Mouse (Mus musculus) liver, adult 2 months (tissue): ENCODE measurements around the gene Csf2. TPM values are rescaled to one million over a fixed set of nuclear protein-coding genes. Genes with fewer than 3 reads are reported as not detected.
A peak's percentile ranks its signal among the peaks of the same experiment; 100 is the strongest.
"Not testable (repeated sequence)": the region's sequence is repeated elsewhere in the genome, so short reads cannot be mapped to it uniquely, and the experiment has no call there.

Source experiments
- DNase-seq: peaks from one replicate; pipeline ENCODE4 v3.0.0-alpha.2; 2011; ENCODE audit warnings: low read depth, low spot score; ENCODE audit errors: extremely low read depth
- H3K27ac ChIP-seq: fragments of 200-500 bp; replicated peaks from 2 replicates; pipeline ENCODE4 v1.5.1; 2012; ENCODE audit warnings: low read depth, mild to moderate bottlenecking, control low read depth, inconsistent platforms, low read length; ENCODE audit not compliant: insufficient read depth
- H3K27me3 ChIP-seq: fragments of 200-500 bp; 2 replicates; pipeline ENCODE4 v1.6.1; 2012; ENCODE audit warnings: mild to moderate bottlenecking, moderate library complexity, low read length, inconsistent platforms; ENCODE audit not compliant: control insufficient read depth, insufficient read depth
- H3K36me3 ChIP-seq: fragments of 200-500 bp; 2 replicates; pipeline ENCODE4 v1.6.1; 2012; ENCODE audit warnings: low read length, inconsistent platforms; ENCODE audit not compliant: control insufficient read depth, insufficient read depth
- H3K4me1 ChIP-seq: fragments of 200-500 bp; 2 replicates; pipeline ENCODE4 v1.6.1; 2011; ENCODE audit warnings: low read length; ENCODE audit not compliant: control insufficient read depth, insufficient read depth
- H3K4me3 ChIP-seq: fragments of 200-500 bp; 2 replicates; pipeline ENCODE4 v1.5.1; 2011; ENCODE audit warnings: low read depth, mild to moderate bottlenecking, control low read depth, low read length, moderate library complexity; ENCODE audit not compliant: insufficient read depth
- H3K79me2 ChIP-seq: fragments of 200-500 bp; 2 replicates; pipeline ENCODE4 v1.6.1; 2012; ENCODE audit warnings: inconsistent platforms, mild to moderate bottlenecking, low read length, moderate library complexity; ENCODE audit not compliant: control insufficient read depth, insufficient read depth
- H3K9ac ChIP-seq: fragments of 200-500 bp; 2 replicates; pipeline ENCODE4 v1.6.1; 2012; ENCODE audit warnings: low read depth, mild to moderate bottlenecking, control low read depth, inconsistent platforms, low read length
- CTCF ChIP-seq: fragments of 200-500 bp; IDR thresholded peaks from 2 replicates; pipeline ENCODE4 v1.5.1; 2011; ENCODE audit warnings: low read depth, low read length, control low read depth
- POLR2A ChIP-seq: fragments of 200-500 bp; IDR thresholded peaks from 2 replicates; pipeline ENCODE4 v1.6.1; 2011; ENCODE audit warnings: low read length, control low read depth; ENCODE audit not compliant: insufficient read depth; ENCODE audit errors: extremely low read depth
- WGBS: fragments of 180-500 bp; shearing (Covaris S2); methylation state at CpG from one replicate; pipeline ENCODE4 v1.1.7; 2018; 5-methylcytosine and 5-hydroxymethylcytosine counted together
- polyA plus RNA-seq: library from polyadenylated mRNA; depleted of rRNA; stranded (reverse); fragments of >200 nt; gene quantifications from 2 replicates; pipeline ENCODE4 v1.2.3, GENCODE M21; 2012; rRNA removed
- total RNA-seq: library from RNA; depleted of rRNA; stranded (reverse); fragments of >200 nt; gene quantifications from 2 replicates; pipeline ENCODE4 v1.2.3, GENCODE M21; 2014; rRNA removed

The Csf2 gene
- 0.34 TPM in 1 of 2 replicates, not detected in the other for total RNA-seq
- polyA plus RNA-seq = not detected in 2 replicates

- Histone ChIP-seq H3K79me2 (no peaks in the 10 kb centered on the region), H3K27ac (no peak within 1 kb of the TSS)
- DNase-seq = no peak
Observed at GRCm38 (mm10) chr11:54248940-54249717, at the start of gene Csf2. Gene Csf2, minus strand, starts transcription at chr11:54249667.

GRCm38 (mm10) chr11:54298777-54299176 is 49.3 kb upstream of the Csf2 start:
- no peak for DNase-seq
- H3K4me1 ChIP-seq = no peaks in the 10 kb centered on the region
- no peak overlapping the region for H3K27ac ChIP-seq
- TF ChIP-seq CTCF = peak; percentile 20; the same call in 1 of the 2 replicates
- TF ChIP-seq POLR2A = no peak
- H3K9ac ChIP-seq = no peak overlapping the region
- no peaks in the 10 kb centered on the region for H3K79me2 ChIP-seq
- H3K36me3 ChIP-seq = no peaks in the 10 kb centered on the region
- H3K27me3 ChIP-seq = peaks cover 7% of the 10 kb centered on the region
- H3K4me3 ChIP-seq = no peak overlapping the region

More at GRCm38 (mm10) chr11:54248940-54249717, at the start of gene Csf2:
- no peaks in the 10 kb centered on the region for H3K36me3 ChIP-seq
- no peaks in the 10 kb centered on the region for H3K27me3 ChIP-seq
- H3K4me1 ChIP-seq = no peaks in the 10 kb centered on the region
- 62% methylated on average over 11 of the region's 11 CpGs for WGBS
- H3K4me3 ChIP-seq = no peak within 1 kb of the TSS
- no peak for TF ChIP-seq POLR2A
- TF ChIP-seq CTCF = no peak
- H3K9ac ChIP-seq = no peak within 1 kb of the TSS

GRCm38 (mm10) chr11:54297471-54297870 is 48.0 kb upstream of the Csf2 start:
- not testable (repeated sequence) for H3K36me3 ChIP-seq, H3K4me1 ChIP-seq, H3K27me3 ChIP-seq, H3K4me3 ChIP-seq, H3K79me2 ChIP-seq, H3K9ac ChIP-seq, DNase-seq, H3K27ac ChIP-seq
- 97% methylated on average over 2 of the region's 2 CpGs for WGBS

GRCm38 (mm10) chr11:54296734-54297133 is 47.3 kb upstream of the Csf2 start:
- DNase-seq = no peak
- 93% methylated on average over 1 of the region's 1 CpGs for WGBS
- Histone ChIP-seq H3K27me3 (no peaks in the 10 kb centered on the region), H3K36me3 (no peaks in the 10 kb centered on the region), H3K9ac (no peak overlapping the region), H3K4me1 (no peaks in the 10 kb centered on the region), H3K4me3 (no peak overlapping the region), H3K27ac (no peak overlapping the region), H3K79me2 (no peaks in the 10 kb centered on the region)
- TF ChIP-seq CTCF = no peak
- no peak for TF ChIP-seq POLR2A

- no peaks in the 10 kb centered on the region for H3K36me3 ChIP-seq
- 81% methylated on average over 4 of the region's 4 CpGs for WGBS
- H3K4me3 ChIP-seq = no peak overlapping the region
- no peaks in the 10 kb centered on the region for H3K4me1 ChIP-seq
- no peaks in the 10 kb centered on the region for H3K27me3 ChIP-seq
- no peak overlapping the region for H3K9ac ChIP-seq
- TF ChIP-seq CTCF = no peak
- no peak for TF ChIP-seq POLR2A
- DNase-seq = no peak
- H3K27ac ChIP-seq = no peak overlapping the region
- H3K79me2 ChIP-seq = no peaks in the 10 kb centered on the region
Observed at GRCm38 (mm10) chr11:54295971-54296370, 46.5 kb upstream of the Csf2 start.
